Mouse (Mus musculus) MEL (cell line): ENCODE results near the gene Sde2. TPM values are rescaled to one million over a fixed set of nuclear protein-coding genes. Genes with fewer than 3 reads are reported as not detected.

Experiments
- DNase-seq: peaks from one replicate; pipeline ENCODE4 v3.0.0; 2011; ENCODE audit warnings: low read depth, low spot score
- H3K27ac ChIP-seq: 2 replicates; pipeline ENCODE4 v1.5.1; 2012; ENCODE audit warnings: low read depth, mild to moderate bottlenecking, control low read depth, low read length, moderate library complexity; ENCODE audit not compliant: control insufficient read depth
- H3K27me3 ChIP-seq, 2 experiments: fragments of 150-350 bp in 1 of 2; sonication (generic) in 1 of 2; 2 replicates each; pipeline ENCODE4 v1.6.1; 2012; ENCODE audit warnings: low read length in 2 of 2, mild to moderate bottlenecking in 2 of 2, improper control_type of control experiment in 1 of 2, moderate library complexity in 1 of 2; ENCODE audit not compliant: insufficient read depth in 2 of 2, control insufficient read depth in 1 of 2
- H3K36me3 ChIP-seq, 2 experiments: 2 replicates each; pipeline ENCODE4 v1.6.1; 2012 to 2014; ENCODE audit warnings: low read length in 2 of 2, improper control_type of control experiment in 1 of 2, inconsistent platforms in 1 of 2, mild to moderate bottlenecking in 1 of 2; ENCODE audit not compliant: insufficient read depth in 2 of 2, control insufficient read depth in 1 of 2
- H3K4me1 ChIP-seq, 2 experiments: fragments of 150-350 bp in 1 of 2; sonication (generic) in 1 of 2; 2 replicates each; pipeline ENCODE4 v1.6.1; 2012; ENCODE audit warnings: low read length in 2 of 2, improper control_type of control experiment in 1 of 2, mild to moderate bottlenecking in 1 of 2; ENCODE audit not compliant: insufficient read depth in 2 of 2, control insufficient read depth in 1 of 2
- H3K4me3 ChIP-seq, 2 experiments: fragments of 150-350 bp in 1 of 2; sonication (generic) in 1 of 2; 2 replicates each; pipeline ENCODE4 v1.5.1; 2012; ENCODE audit warnings: low read depth in 2 of 2, low read length in 2 of 2, mild to moderate bottlenecking in 2 of 2, moderate library complexity in 2 of 2, control low read depth in 1 of 2, improper control_type of control experiment in 1 of 2; ENCODE audit not compliant: control insufficient read depth in 1 of 2, insufficient read depth in 1 of 2
- H3K79me2 ChIP-seq: 2 replicates; pipeline ENCODE4 v1.6.1; 2012; ENCODE audit warnings: mild to moderate bottlenecking, low read length, moderate library complexity; ENCODE audit not compliant: control insufficient read depth, poor library complexity, insufficient read depth
- H3K9ac ChIP-seq: 2 replicates; pipeline ENCODE4 v1.6.1; 2012; ENCODE audit warnings: low read depth, mild to moderate bottlenecking, control low read depth, low read length, moderate library complexity; ENCODE audit not compliant: control insufficient read depth, poor library complexity, severe bottlenecking
- H3K9me3 ChIP-seq: fragments of 150-350 bp; sonication (generic); replicated peaks from 2 replicates; pipeline ENCODE4 v1.6.1; 2012; ENCODE audit warnings: mild to moderate bottlenecking, low read length, improper control_type of control experiment, moderate library complexity; ENCODE audit not compliant: insufficient read depth
- BHLHE40 ChIP-seq: IDR thresholded peaks from 2 replicates; pipeline ENCODE4 v1.6.1; 2012; ENCODE audit warnings: low read depth, mild to moderate bottlenecking, inconsistent platforms, low read length, improper control_type of control experiment, borderline replicate concordance
- E2F4 ChIP-seq: IDR thresholded peaks from 2 replicates; pipeline ENCODE4 v1.6.1; 2011; ENCODE audit warnings: low read depth, low read length, improper control_type of control experiment, borderline replicate concordance
- EP300 ChIP-seq, 2 experiments: IDR thresholded peaks; 2 replicates each; pipeline ENCODE4 v1.6.1; 2011; ENCODE audit warnings: improper control_type of control experiment in 2 of 2, low read length in 2 of 2, low read depth in 1 of 2, mild to moderate bottlenecking in 1 of 2
- ETS1 ChIP-seq: IDR thresholded peaks from 2 replicates; pipeline ENCODE4 v1.6.1; 2012; ENCODE audit warnings: low read depth, mild to moderate bottlenecking, inconsistent platforms, low read length, improper control_type of control experiment, moderate library complexity
- KAT2A ChIP-seq: conservative IDR thresholded peaks from 2 replicates; pipeline ENCODE4 v1.6.1; 2012; ENCODE audit warnings: low read depth, low read length, improper control_type of control experiment, inconsistent platforms
- MXI1 ChIP-seq: IDR thresholded peaks from 2 replicates; pipeline ENCODE4 v1.6.1; 2011; ENCODE audit warnings: mild to moderate bottlenecking, low read depth, low read length, improper control_type of control experiment
- MYB ChIP-seq: IDR thresholded peaks from 2 replicates; pipeline ENCODE4 v1.6.1; 2011; ENCODE audit warnings: mild to moderate bottlenecking, low read depth, low read length, improper control_type of control experiment
- MYC ChIP-seq: IDR thresholded peaks from 2 replicates; pipeline ENCODE4 v1.6.1; 2011; ENCODE audit warnings: low read depth, mild to moderate bottlenecking, low read length, improper control_type of control experiment, moderate library complexity
- NELFE ChIP-seq: IDR thresholded peaks from 2 replicates; pipeline ENCODE4 v1.6.1; 2011; ENCODE audit warnings: low read depth, low read length, improper control_type of control experiment
- POLR2A ChIP-seq, 2 experiments: IDR thresholded peaks; 2 replicates each; pipeline ENCODE4 v1.6.1; 2011 to 2012; ENCODE audit warnings: low read length in 2 of 2, mild to moderate bottlenecking in 2 of 2, control low read depth in 1 of 2, improper control_type of control experiment in 1 of 2, low read depth in 1 of 2, moderate library complexity in 1 of 2; ENCODE audit not compliant: control insufficient read depth in 1 of 2, insufficient read depth in 1 of 2, poor library complexity in 1 of 2
- POLR2AphosphoS2 ChIP-seq: IDR thresholded peaks from 2 replicates; pipeline ENCODE4 v1.6.1; 2011; ENCODE audit warnings: low read length, improper control_type of control experiment
- RCOR1 ChIP-seq: IDR thresholded peaks from 2 replicates; pipeline ENCODE4 v1.6.1; 2012; ENCODE audit warnings: low read depth, mild to moderate bottlenecking, inconsistent platforms, low read length, improper control_type of control experiment
- TAL1 ChIP-seq: IDR thresholded peaks from 2 replicates; pipeline ENCODE4 v1.6.1; 2012; ENCODE audit warnings: mild to moderate bottlenecking, inconsistent platforms, low read length, moderate library complexity, mixed read lengths
- TBP ChIP-seq: IDR thresholded peaks from 2 replicates; pipeline ENCODE4 v1.8.0; 2011; ENCODE audit warnings: low read depth, low read length, improper control_type of control experiment
- USF1 ChIP-seq: IDR thresholded peaks from 2 replicates; pipeline ENCODE4 v1.6.1; 2014; ENCODE audit warnings: low read depth, mild to moderate bottlenecking, inconsistent platforms, low read length, improper control_type of control experiment, moderate library complexity
- USF2 ChIP-seq, 2 experiments: IDR thresholded peaks; 2 replicates each; pipeline ENCODE4 v1.6.1; 2011 to 2012; ENCODE audit warnings: improper control_type of control experiment in 2 of 2, low read length in 2 of 2, borderline replicate concordance in 1 of 2, inconsistent platforms in 1 of 2, low read depth in 1 of 2, mild to moderate bottlenecking in 1 of 2; ENCODE audit not compliant: insufficient read depth in 1 of 2
- ZNF384 ChIP-seq: IDR thresholded peaks from 2 replicates; pipeline ENCODE4 v1.6.1; 2012; ENCODE audit warnings: low read depth, mild to moderate bottlenecking, inconsistent platforms, low read length, improper control_type of control experiment
- polyA plus RNA-seq, 2 experiments: library from polyadenylated mRNA; stranded (reverse) in 1 of 2; unstranded in 1 of 2; fragments of >175 nt in 1 of 2; fragments of >200 nt in 1 of 2; gene quantifications; 2 replicates each; pipeline versions ENCODE4 v1.2.1 to v1.2.4; 2012; ENCODE audit warnings: low replicate concordance in 2 of 2, low read depth in 1 of 2; ENCODE audit not compliant: insufficient read length in 2 of 2, insufficient read depth in 1 of 2, missing spikeins in 1 of 2
- total RNA-seq: library from RNA; depleted of rRNA; stranded (reverse); fragments of 300-350 nt; gene quantifications from 2 replicates; pipeline ENCODE4 v1.2.3, GENCODE M21; 2012

The Sde2 gene
- total and polyA plus RNA-seq, 3 experiments, result 35.5 to 48.0 TPM; not detected in 1

DNA sequence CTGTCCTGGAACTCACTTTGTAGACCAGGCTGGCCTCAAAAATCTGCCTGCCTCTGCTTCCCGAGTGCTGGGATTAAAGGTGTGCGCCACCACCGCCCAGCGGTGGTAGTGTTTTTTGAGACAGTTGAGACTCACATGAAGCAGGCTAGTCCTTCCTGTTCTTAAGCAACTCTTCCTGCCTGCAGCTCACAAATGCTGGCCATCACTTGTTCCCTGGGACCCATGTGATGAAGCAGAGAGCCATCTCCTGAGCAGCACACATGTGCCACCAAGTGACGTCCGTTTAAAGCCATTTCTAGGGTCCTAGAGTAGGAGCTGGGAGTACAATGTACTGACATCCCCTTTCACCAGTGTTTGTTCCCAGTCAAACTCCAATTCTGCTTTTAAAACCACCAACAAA, 47.0 kb upstream of the Sde2 start:
- Histone ChIP-seq H3K36me3 (peaks cover 11 to 25% of the 10 kb centered on the region in 2 experiments), H3K4me1 (peaks cover 0 to 5% of the 10 kb centered on the region in 2 experiments; a peak in 2 of 4 replicates), H3K27me3 (no peaks in the 10 kb centered on the region), H3K9ac (no peak overlapping the region), H3K27ac (no peak overlapping the region), H3K79me2 (peaks cover under 1% of the 10 kb centered on the region), H3K4me3 (no peak overlapping the region), H3K9me3 (no peaks in the 10 kb centered on the region)
- DNase-seq, result no peak
- no peak for TF ChIP-seq TAL1
- no peak for TF ChIP-seq EP300 (IDR thresholded peaks at IDR 0.05; ENCODE audit: low read depth in 1 of 2, low read length in 2 of 2)
- TF ChIP-seq KAT2A, result no peak
- no peak for TF ChIP-seq BHLHE40
- no peak for TF ChIP-seq POLR2AphosphoS2
- no peak for TF ChIP-seq MYC
- TF ChIP-seq E2F4, result no peak
- TF ChIP-seq ZNF384, result no peak
- TF ChIP-seq USF1, result no peak
- no peak for TF ChIP-seq TBP
- TF ChIP-seq RCOR1, result no peak
- no peak for TF ChIP-seq USF2 (IDR thresholded peaks at IDR 0.05; ENCODE audit: borderline replicate concordance in 1 of 2, insufficient read depth in 1 of 2, low read depth in 1 of 2, low read length in 2 of 2)
- no peak for TF ChIP-seq MXI1
- no peak for TF ChIP-seq MYB
- no peak for TF ChIP-seq NELFE

DNA sequence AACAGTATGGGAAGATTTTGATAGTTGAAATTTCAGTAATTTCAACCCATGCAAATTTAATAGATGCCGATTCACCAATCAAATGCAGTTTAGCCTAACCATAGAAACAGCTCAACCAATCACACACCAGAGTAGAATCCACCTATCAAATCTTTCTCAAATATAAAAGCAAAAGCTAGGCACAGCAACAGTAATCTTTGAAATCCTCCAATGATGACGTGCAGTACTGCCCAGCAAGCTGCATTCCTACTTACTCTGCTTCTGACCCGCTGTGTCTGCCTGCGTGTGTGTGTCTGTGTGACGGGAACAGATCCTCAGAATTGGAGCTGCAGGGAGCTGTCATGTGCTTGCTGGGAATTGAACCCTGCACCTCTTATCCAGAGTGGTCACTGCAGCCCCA, 42.1 kb upstream of the Sde2 start:
- no peaks in the 10 kb centered on the region for H3K9me3 ChIP-seq
- H3K27me3 ChIP-seq, result no peaks in the 10 kb centered on the region
- no peak overlapping the region for H3K4me3 ChIP-seq
- H3K9ac ChIP-seq, result no peak overlapping the region
- no peak for TF ChIP-seq ETS1
- TF ChIP-seq POLR2A (IDR thresholded peaks at IDR 0.05; ENCODE audit: control insufficient read depth in 1 of 2, insufficient read depth in 1 of 2, low read depth in 1 of 2, low read length in 2 of 2, poor library complexity in 1 of 2), result peak in 1 of 2 experiments; percentile 20; a peak in 1 of 4 replicates
- peaks cover 0 to 4% of the 10 kb centered on the region in 2 experiments; a peak in 1 of 4 replicates for H3K4me1 ChIP-seq
- peaks cover 16 to 22% of the 10 kb centered on the region in 2 experiments for H3K36me3 ChIP-seq
- peaks cover 32% of the 10 kb centered on the region for H3K79me2 ChIP-seq
- H3K27ac ChIP-seq, result no peak overlapping the region
- peak; percentile 48 for DNase-seq
